Mouse (Mus musculus) ES-E14 (cell line): ENCODE results near the gene Tubgcp6. TPM values are rescaled to one million over a fixed set of nuclear protein-coding genes. Genes with fewer than 3 reads are reported as not detected.

ENCODE experiments used
- DNase-seq: peaks from one replicate; pipeline ENCODE4 v3.0.0-alpha.2; 2013; ENCODE audit warnings: low read depth, low spot score
- H3K27ac ChIP-seq: 2 replicates; pipeline ENCODE4 v1.5.1; 2012; ENCODE audit warnings: low read depth, mild to moderate bottlenecking, low read length, moderate library complexity, mixed read lengths; ENCODE audit not compliant: poor library complexity, insufficient read depth, severe bottlenecking
- H3K36me3 ChIP-seq: 2 replicates; pipeline ENCODE4 v1.6.1; 2012; ENCODE audit warnings: mild to moderate bottlenecking, low read length, moderate library complexity, mixed read lengths; ENCODE audit not compliant: control insufficient read depth, poor library complexity, insufficient read depth, severe bottlenecking
- H3K4me1 ChIP-seq, 2 experiments: fragments of 150-350 bp in 1 of 2; sonication (generic) in 1 of 2; 2 replicates each; pipeline ENCODE4 v1.6.1; 2012; ENCODE audit warnings: low read length in 2 of 2, mild to moderate bottlenecking in 1 of 2, mixed read lengths in 1 of 2; ENCODE audit not compliant: control insufficient read depth in 2 of 2, insufficient read depth in 2 of 2, poor library complexity in 1 of 2
- H3K4me3 ChIP-seq, 2 experiments: fragments of 150-350 bp in 1 of 2; sonication (generic) in 1 of 2; 2 replicates each; pipeline ENCODE4 v1.5.1; 2012; ENCODE audit warnings: low read length in 2 of 2, low read depth in 1 of 2, mild to moderate bottlenecking in 1 of 2, mixed read lengths in 1 of 2; ENCODE audit not compliant: insufficient read depth in 1 of 2, poor library complexity in 1 of 2, severe bottlenecking in 1 of 2
- H3K9ac ChIP-seq: 2 replicates; pipeline ENCODE4 v1.6.1; 2012; ENCODE audit warnings: low read depth, mild to moderate bottlenecking, low read length, mixed read lengths; ENCODE audit not compliant: poor library complexity, insufficient read depth, severe bottlenecking
- H3K9me3 ChIP-seq: fragments of 150-350 bp; sonication (generic); 2 replicates; pipeline ENCODE4 v1.6.1; 2012; ENCODE audit warnings: low read depth, mild to moderate bottlenecking, low read length; ENCODE audit not compliant: control insufficient read depth, insufficient read depth
- CHD2 ChIP-seq: IDR thresholded peaks from 2 replicates; pipeline ENCODE4 v1.6.1; 2014; ENCODE audit warnings: mild to moderate bottlenecking, low read depth, low read length, inconsistent platforms
- HCFC1 ChIP-seq: IDR thresholded peaks from 2 replicates; pipeline ENCODE4 v1.6.1; 2012; ENCODE audit warnings: low read length, inconsistent platforms, borderline replicate concordance; ENCODE audit not compliant: insufficient read depth
- MAFK ChIP-seq: IDR thresholded peaks from 2 replicates; pipeline ENCODE4 v1.6.1; 2014; ENCODE audit warnings: mild to moderate bottlenecking, low read depth, low read length, inconsistent platforms; ENCODE audit not compliant: insufficient read depth
- ZC3H11A ChIP-seq: IDR thresholded peaks from 2 replicates; pipeline ENCODE4 v1.6.1; 2012; ENCODE audit warnings: low read depth, mild to moderate bottlenecking, inconsistent platforms, low read length, borderline replicate concordance
- ZNF384 ChIP-seq: IDR thresholded peaks from 2 replicates; pipeline ENCODE4 v1.6.1; 2012; ENCODE audit warnings: low read depth, low read length, inconsistent platforms
- in situ Hi-C, 2 experiments: fragments of 600-800 bp; cut with MboI; formaldehyde crosslinking; loops; one replicate each; pipeline ENCODE4 v1.15.1; 2025; ENCODE audit warnings: low sequenced_read_pairs in 2 of 2, inconsistent platforms in 1 of 2; ENCODE audit not compliant: unreplicated experiment in 2 of 2
- total RNA-seq: library from RNA; depleted of rRNA; stranded (reverse); fragments of 300-350 nt; gene quantifications from 2 replicates; pipeline ENCODE4 v1.2.3, GENCODE M21; 2012

The Tubgcp6 gene
- total RNA-seq, 1 experiment: 37.3 TPM

DNA sequence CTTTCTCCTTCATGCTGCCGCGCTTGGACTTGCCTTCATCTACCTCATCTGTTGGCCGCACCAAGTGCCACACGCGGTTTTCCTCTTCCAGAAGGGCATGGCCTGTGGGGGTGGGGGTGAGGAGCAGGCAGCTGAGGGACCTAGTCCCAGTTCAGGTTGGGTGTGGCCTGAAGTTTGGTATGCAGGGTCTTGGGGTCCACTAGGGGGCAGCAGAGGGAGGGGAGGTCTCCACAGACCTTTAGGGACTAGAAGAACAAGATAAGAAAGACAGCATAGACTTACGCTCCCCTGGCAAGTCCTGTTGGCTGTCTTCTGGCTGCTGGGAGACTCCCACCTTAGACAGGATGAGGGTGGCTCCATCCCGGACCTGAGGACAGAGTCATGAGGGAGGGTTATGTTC, 35.0 kb upstream of the Tubgcp6 start:
- in situ Hi-C loops: no loop called here
- TF ChIP-seq ZC3H11A (no peak), MAFK (no peak), CHD2 (no peak), ZNF384 (no peak), HCFC1 (no peak)
- Histone ChIP-seq H3K9ac (no peak overlapping the region), H3K36me3 (peaks cover 76% of the 10 kb centered on the region), H3K9me3 (no peaks in the 10 kb centered on the region), H3K4me1 (peaks cover 0 to 32% of the 10 kb centered on the region in 2 experiments; a peak in 2 of 4 replicates), H3K4me3 (no peak overlapping the region), H3K27ac (no peak overlapping the region)
- DNase-seq: peak; percentile 92

- Histone ChIP-seq H3K36me3 (peaks cover 24% of the 10 kb centered on the region), H3K27ac (no peak overlapping the region), H3K9me3 (no peaks in the 10 kb centered on the region), H3K4me1 (peaks cover 0 to 26% of the 10 kb centered on the region in 2 experiments; a peak in 2 of 4 replicates), H3K9ac (no peak overlapping the region), H3K4me3 (no peak overlapping the region)
- in situ Hi-C loops: no loop called here
- TF ChIP-seq MAFK: no peak
- TF ChIP-seq ZNF384: no peak
- TF ChIP-seq HCFC1: no peak
- TF ChIP-seq ZC3H11A: no peak
- TF ChIP-seq CHD2: no peak
- no peak for DNase-seq
These were observed 29.4 kb upstream of the Tubgcp6 start for GRCm38 (mm10) chr15:89152312-89152711.

GRCm38 (mm10) chr15:89150041-89150390, 27.1 kb upstream of the Tubgcp6 start:
- DNase-seq: no peak
- Histone ChIP-seq H3K9ac (no peak overlapping the region), H3K4me1 (peaks cover 0 to 37% of the 10 kb centered on the region in 2 experiments; a peak in 3 of 4 replicates), H3K27ac (no peak overlapping the region), H3K9me3 (no peaks in the 10 kb centered on the region), H3K36me3 (peaks cover 1% of the 10 kb centered on the region; the same call in 1 of the 2 replicates), H3K4me3 (peak overlapping the region; percentile 60 to 80)
- TF ChIP-seq CHD2 (no peak), ZC3H11A (no peak), HCFC1 (no peak), MAFK (no peak), ZNF384 (no peak)
- in situ Hi-C loops: no loop called here

DNA sequence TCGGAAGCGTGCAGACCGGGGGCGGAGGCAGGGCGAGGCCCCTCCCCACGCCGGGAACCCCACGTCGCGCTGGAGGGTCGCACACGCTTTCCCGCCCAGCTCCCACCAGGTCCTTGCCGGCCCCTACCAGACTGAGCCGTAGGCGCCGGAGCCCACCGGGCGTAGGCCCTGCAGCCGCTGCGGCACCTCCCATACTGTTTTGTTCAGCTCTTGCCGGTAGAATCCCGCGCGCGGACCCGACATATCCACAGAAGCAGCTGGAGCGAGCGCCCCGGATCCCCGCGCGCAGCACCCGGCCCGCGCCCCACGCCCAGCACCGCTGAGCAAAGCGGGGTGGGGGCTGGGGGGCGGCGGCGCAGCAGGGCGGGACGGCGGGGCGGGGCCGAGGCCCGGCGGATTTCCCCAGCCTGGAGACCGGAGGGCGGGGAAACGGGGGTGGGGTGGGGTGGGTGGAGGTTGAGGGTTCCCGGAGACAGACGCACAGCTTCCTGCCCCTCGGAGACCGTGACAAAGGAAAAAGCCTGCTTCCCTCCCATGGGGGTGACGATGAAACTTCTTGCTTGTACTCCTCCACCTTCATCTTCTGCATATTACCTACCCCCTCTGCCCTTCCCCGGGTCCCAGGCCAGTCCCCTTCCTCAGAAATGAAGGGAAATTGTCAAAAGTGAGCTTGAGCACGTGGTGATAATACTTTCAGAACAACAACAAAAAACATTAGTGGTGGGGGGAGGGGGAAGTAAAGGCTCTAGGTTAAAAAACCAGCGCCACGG, 26.5 kb upstream of the Tubgcp6 start, which contains the start of gene Mapk11:
Mapk11 (minus strand) TSS at position 358 of the 770 bp plus-strand sequence.
- TF ChIP-seq MAFK (no peak), HCFC1 (no peak), ZNF384 (no peak), ZC3H11A (no peak), CHD2 (no peak)
- H3K9ac ChIP-seq: peak within 1 kb of the TSS; percentile 78
- in situ Hi-C loops: no loop called here
- peaks cover 0 to 36% of the 10 kb centered on the region in 2 experiments; a peak in 3 of 4 replicates for H3K4me1 ChIP-seq
- H3K36me3 ChIP-seq: no peaks in the 10 kb centered on the region; the same call in 1 of the 2 replicates
- no peaks in the 10 kb centered on the region for H3K9me3 ChIP-seq
- no peak within 1 kb of the TSS for H3K27ac ChIP-seq
- no peak for DNase-seq
- H3K4me3 ChIP-seq: peak within 1 kb of the TSS; percentile 68 to 80
